Mouse (Mus musculus) intestine, postnatal 0 days (tissue): ENCODE results near the gene Evi5. TPM values are rescaled to one million over a fixed set of nuclear protein-coding genes. Genes with fewer than 3 reads are reported as not detected.

Source experiments
- ATAC-seq: fragments of 200-750 bp; cut with Nextera tagmentation; 2 replicates; pipeline ENCODE4 v1.8.0; 2017; ENCODE audit warnings: mild to moderate bottlenecking, moderate TSS enrichment, moderate library complexity
- H3K27ac ChIP-seq: fragments of 300-500 bp; sonication (generic); 2 replicates; pipeline ENCODE4 v1.5.1; 2014; ENCODE audit warnings: mild to moderate bottlenecking, low read depth, low read length, moderate library complexity
- H3K27me3 ChIP-seq: fragments of 300-500 bp; sonication (generic); replicated peaks from 2 replicates; pipeline ENCODE4 v1.6.1; 2014; ENCODE audit warnings: low read length, mixed read lengths; ENCODE audit not compliant: control insufficient read depth, insufficient read depth
- H3K36me3 ChIP-seq: fragments of 300-500 bp; sonication (generic); 2 replicates; pipeline ENCODE4 v1.6.1; 2014; ENCODE audit warnings: mild to moderate bottlenecking, moderate library complexity; ENCODE audit not compliant: control insufficient read depth, insufficient read depth
- H3K4me1 ChIP-seq: fragments of 300-500 bp; sonication (generic); replicated peaks from 2 replicates; pipeline ENCODE4 v1.6.1; 2014; ENCODE audit warnings: antibody characterized with exemption, low read length, mixed read lengths; ENCODE audit not compliant: control insufficient read depth, insufficient read depth
- H3K4me2 ChIP-seq: fragments of 300-500 bp; sonication (generic); replicated peaks from 2 replicates; pipeline ENCODE4 v1.6.1; 2014; ENCODE audit warnings: low read depth, mild to moderate bottlenecking, moderate library complexity
- H3K4me3 ChIP-seq: fragments of 300-500 bp; sonication (generic); 2 replicates; pipeline ENCODE4 v1.5.1; 2014; ENCODE audit warnings: low read depth, low read length
- H3K9ac ChIP-seq: fragments of 300-500 bp; sonication (generic); 2 replicates; pipeline ENCODE4 v1.6.1; 2014; ENCODE audit warnings: mild to moderate bottlenecking, low read depth, low read length
- H3K9me3 ChIP-seq: fragments of 300-500 bp; sonication (generic); 2 replicates; pipeline ENCODE4 v1.6.1; 2016; ENCODE audit warnings: mixed run types; ENCODE audit not compliant: control insufficient read depth
- CTCF ChIP-seq: sonication (generic); IDR thresholded peaks from 2 replicates; pipeline ENCODE4 v1.5.1; 2016; ENCODE audit warnings: low read depth, mild to moderate bottlenecking, control low read depth, antibody characterized with exemption, moderate library complexity
- WGBS: fragments of 180-500 bp; shearing (Covaris S2); extraction: QIAGEN DNeasy Blood & Tissue Kit; methylation state at CpG from one replicate; pipeline ENCODE4 v1.1.7; 2014; 5-methylcytosine and 5-hydroxymethylcytosine counted together
- polyA plus RNA-seq: library from polyadenylated mRNA; unstranded; fragments of >200 nt; fragmentation: Nextera tagmentation; extraction: Ambion mirVana; gene quantifications from 2 replicates; pipeline ENCODE4 v1.2.1, GENCODE M21; 2015

Gene Evi5
- polyA plus RNA-seq, 1 experiment from 2014 or later = 39.7 TPM

GRCm38 (mm10) chr5:107875261-107875611, 329 bp upstream of the Evi5 start:
- ATAC-seq = no peak

GRCm38 (mm10) chr5:107873886-107874302, 1.0 kb downstream of the Evi5 start:
- no peak overlapping the region for H3K27ac ChIP-seq
- no peaks in the 10 kb centered on the region for H3K9me3 ChIP-seq
- ATAC-seq = no peak
- WGBS = 56% methylated on average over 7 of the region's 7 CpGs
- H3K4me2 ChIP-seq = no peak overlapping the region
- no peaks in the 10 kb centered on the region for H3K36me3 ChIP-seq
- no peak for TF ChIP-seq CTCF
- no peak overlapping the region for H3K9ac ChIP-seq
- H3K27me3 ChIP-seq = no peaks in the 10 kb centered on the region
- H3K4me3 ChIP-seq = no peak overlapping the region
- H3K4me1 ChIP-seq = 0 out of 2 replicates have a peak, but pooled peaks cover 11% of the 10 kb centered on the region

More at GRCm38 (mm10) chr5:107875261-107875611, 329 bp upstream of the Evi5 start:
- no peak overlapping the region for H3K4me2 ChIP-seq
- no peaks in the 10 kb centered on the region for H3K36me3 ChIP-seq
- H3K4me1 ChIP-seq = 0 out of 2 replicates have a peak, but pooled peaks cover 11% of the 10 kb centered on the region
- no peak overlapping the region for H3K9ac ChIP-seq
- no peak overlapping the region for H3K4me3 ChIP-seq
- H3K9me3 ChIP-seq = no peaks in the 10 kb centered on the region
- no peak overlapping the region for H3K27ac ChIP-seq
- H3K27me3 ChIP-seq = no peaks in the 10 kb centered on the region
- no peak for TF ChIP-seq CTCF

- no peak for ATAC-seq
- Histone ChIP-seq H3K9me3 (no peaks in the 10 kb centered on the region), H3K27ac (no peak overlapping the region), H3K9ac (no peak overlapping the region), H3K4me3 (no peak overlapping the region), H3K4me2 (no peak overlapping the region), H3K4me1 (0 out of 2 replicates have a peak, but pooled peaks cover 11% of the 10 kb centered on the region), H3K36me3 (no peaks in the 10 kb centered on the region), H3K27me3 (no peaks in the 10 kb centered on the region)
- TF ChIP-seq CTCF = no peak
- WGBS = 54% methylated on average over 6 of the region's 6 CpGs
Observed at GRCm38 (mm10) chr5:107873330-107873729, 1.6 kb downstream of the Evi5 start.

GRCm38 (mm10) chr5:107869701-107870100, 5.2 kb downstream of the Evi5 start:
- Histone ChIP-seq H3K27me3 (no peaks in the 10 kb centered on the region), H3K36me3 (no peaks in the 10 kb centered on the region), H3K4me3 (no peak overlapping the region), H3K27ac (no peak overlapping the region), H3K9me3 (no peaks in the 10 kb centered on the region), H3K9ac (no peak overlapping the region), H3K4me1 (0 out of 2 replicates have a peak, but pooled peaks cover 6% of the 10 kb centered on the region), H3K4me2 (peak overlapping the region; percentile 89; the same call in 1 of the 2 replicates)
- TF ChIP-seq CTCF = no peak
- WGBS = 58% methylated on average over 2 of the region's 2 CpGs
- ATAC-seq = no peak

GRCm38 (mm10) chr5:107868905-107869424, 5.9 kb downstream of the Evi5 start:
- Histone ChIP-seq H3K9ac (peak overlapping the region; percentile 91), H3K36me3 (no peaks in the 10 kb centered on the region), H3K27ac (peak overlapping the region; percentile 91), H3K4me1 (0 out of 2 replicates have a peak, but pooled peaks cover 6% of the 10 kb centered on the region), H3K4me3 (peak overlapping the region; percentile 77), H3K4me2 (peak overlapping the region; percentile 89), H3K9me3 (no peaks in the 10 kb centered on the region), H3K27me3 (no peaks in the 10 kb centered on the region)
- 1% methylated on average over 53 of the region's 58 CpGs for WGBS
- ATAC-seq = peak; percentile 92
- peak; percentile 39; the same call in 1 of the 2 replicates for TF ChIP-seq CTCF

GRCm38 (mm10) chr5:107867970-107868904, 6.7 kb downstream of the Evi5 start:
- Histone ChIP-seq H3K9me3 (no peaks in the 10 kb centered on the region), H3K9ac (peak overlapping the region; percentile 91), H3K27me3 (no peaks in the 10 kb centered on the region), H3K27ac (peak overlapping the region; percentile 91), H3K4me3 (peak overlapping the region; percentile 77), H3K36me3 (no peaks in the 10 kb centered on the region), H3K4me1 (0 out of 2 replicates have a peak, but pooled peaks cover 2% of the 10 kb centered on the region), H3K4me2 (peak overlapping the region; percentile 89)
- peak; percentile 61 for ATAC-seq
- 0 out of 2 replicates have a peak, but pooled peaks have one; percentile 3 for TF ChIP-seq CTCF
- WGBS = under 1% methylated on average over 68 of the region's 82 CpGs
